Mouse (Mus musculus): ENCODE data around the gene Cfap126. TPM values are rescaled to one million over a fixed set of nuclear protein-coding genes. Genes with fewer than 3 reads are reported as not detected.

Gene Cfap126
- polyA plus RNA-seq, 1 experiment from 2014 or later: 1.6 TPM

DNA sequence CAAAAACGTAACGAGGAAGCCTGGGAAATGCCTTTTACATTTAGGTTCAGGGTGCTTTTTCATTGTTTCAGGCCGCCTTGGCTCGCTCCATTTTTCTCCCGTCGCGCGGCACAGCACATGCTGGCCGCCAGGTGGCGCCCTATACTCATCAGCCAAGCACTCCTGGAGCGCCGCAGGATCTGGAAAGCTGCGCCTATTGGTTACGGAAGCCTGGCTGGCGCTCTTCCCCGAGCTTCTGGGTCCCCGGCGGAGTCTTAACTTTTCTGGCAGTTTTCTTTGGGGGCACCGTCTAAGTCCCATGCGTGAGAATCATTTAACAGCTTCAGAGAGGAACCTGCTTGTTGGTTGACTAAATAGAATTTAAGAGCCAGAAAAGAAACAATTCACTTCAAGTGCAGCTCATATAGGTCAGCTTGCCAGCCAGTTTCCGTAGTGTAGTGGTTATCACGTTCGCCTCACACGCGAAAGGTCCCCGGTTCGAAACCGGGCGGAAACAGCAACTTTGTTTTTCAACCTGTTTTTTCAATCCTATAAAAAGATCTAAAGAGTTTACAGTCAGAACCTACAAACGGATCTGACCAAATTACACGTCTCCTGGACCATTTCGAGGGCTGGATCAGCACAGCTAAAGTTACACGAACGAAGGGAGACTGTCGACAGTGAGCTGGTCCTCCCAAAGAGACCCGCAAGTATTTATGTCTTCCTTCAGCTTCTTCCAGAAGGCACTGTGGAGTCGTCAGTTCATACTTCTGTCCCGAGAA lies 2.5 kb upstream of the Cfap126 start:
- Histone ChIP-seq H3K9me3 (no peaks in the 10 kb centered on the region), H3K36me3 (no peaks in the 10 kb centered on the region), H3K9ac (replicated peaks) (peak overlapping the region; percentile 62), H3K4me1 (replicated peaks) (peaks cover 9% of the 10 kb centered on the region), H3K4me3 (replicated peaks) (peak overlapping the region; percentile 54), H3K4me2 (peak overlapping the region; percentile 61), H3K27me3 (no peaks in the 10 kb centered on the region), H3K27ac (peak overlapping the region; percentile 84)
- ATAC-seq (ENCODE audit: insufficient number of reproducible peaks, insufficient read depth, low FRiP score, low TSS enrichment, low read depth): peak; percentile 92
- WGBS: under 1% methylated on average over 38 of the region's 38 CpGs

DNA sequence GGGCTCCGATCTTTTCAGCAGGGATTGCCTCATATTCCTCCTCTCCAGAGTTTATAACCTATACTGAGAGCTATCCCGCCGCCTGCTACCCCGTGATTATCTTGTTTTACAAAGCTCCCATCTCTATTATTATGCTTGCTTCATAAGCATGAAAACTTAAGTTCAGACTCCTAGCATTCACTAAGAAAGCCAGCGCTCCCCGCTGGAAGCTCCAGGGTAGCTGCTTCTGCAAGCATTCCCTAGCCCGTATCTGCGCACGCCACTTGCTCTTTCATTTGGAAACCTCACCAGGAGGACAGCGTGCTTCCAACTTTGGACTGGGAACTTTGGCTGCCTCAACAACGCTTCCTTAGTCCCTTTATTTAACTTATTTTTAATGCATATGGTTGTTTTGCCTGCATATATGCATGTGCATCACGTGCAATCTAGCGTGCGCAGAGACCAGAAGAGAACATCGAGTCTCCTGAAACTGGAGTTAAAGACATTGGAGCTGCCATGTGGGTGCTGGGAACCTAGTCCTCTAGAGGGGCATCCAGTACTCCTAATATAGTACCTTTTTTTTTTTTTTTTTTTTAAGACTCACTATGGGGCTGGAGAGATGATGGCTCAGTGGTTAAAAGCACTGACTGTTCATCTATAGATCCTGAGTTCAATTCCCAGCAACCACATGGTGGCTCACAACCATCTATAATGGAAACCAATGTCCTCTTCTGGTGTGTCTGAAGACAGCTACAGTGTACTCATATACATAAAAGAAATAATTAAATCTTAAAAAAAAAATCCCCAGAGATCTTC lies 1.7 kb upstream of the Cfap126 start:
- ATAC-seq (ENCODE audit: insufficient number of reproducible peaks, insufficient read depth, low FRiP score, low TSS enrichment, low read depth): no peak
- peak overlapping the region; percentile 61 for H3K4me2 ChIP-seq
- 4% methylated on average over 15 of the region's 15 CpGs for WGBS

DNA sequence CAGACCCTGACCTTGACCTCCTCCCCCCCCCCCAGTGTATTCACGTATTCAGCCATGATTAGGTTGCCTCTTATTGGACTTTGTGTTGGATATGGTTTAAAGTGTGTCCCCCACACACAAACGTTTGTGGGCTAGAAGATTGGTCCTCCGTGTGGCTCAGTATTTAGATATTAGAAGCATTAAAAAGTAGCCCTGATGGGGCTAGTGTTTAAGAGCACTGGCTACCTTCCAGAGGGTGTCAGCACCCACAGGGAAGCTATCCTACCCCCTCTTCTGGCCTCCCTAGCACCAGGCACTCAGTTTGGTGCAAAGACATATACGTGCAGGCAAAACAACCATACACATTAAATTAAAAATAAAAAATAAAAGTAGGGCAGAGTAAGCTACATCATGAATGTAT lies 732 bp upstream of the Cfap126 start:
- no peak for ATAC-seq (ENCODE audit: insufficient number of reproducible peaks, insufficient read depth, low FRiP score, low TSS enrichment, low read depth)
- WGBS: 78% methylated on average over 4 of the region's 4 CpGs
- no peak overlapping the region for H3K9ac ChIP-seq (replicated peaks)
- no peak overlapping the region for H3K4me3 ChIP-seq (replicated peaks)
- H3K27ac ChIP-seq: no peak overlapping the region
- no peaks in the 10 kb centered on the region for H3K27me3 ChIP-seq
- H3K36me3 ChIP-seq: no peaks in the 10 kb centered on the region
- no peak overlapping the region for H3K4me2 ChIP-seq
- peaks cover 9% of the 10 kb centered on the region for H3K4me1 ChIP-seq (replicated peaks)
- H3K9me3 ChIP-seq: no peaks in the 10 kb centered on the region

More for the DNA sequence above, 1.7 kb upstream of the Cfap126 start:
- Histone ChIP-seq H3K27ac (peak overlapping the region; percentile 84), H3K4me3 (replicated peaks) (peak overlapping the region; percentile 54), H3K9me3 (no peaks in the 10 kb centered on the region), H3K9ac (replicated peaks) (peak overlapping the region; percentile 57), H3K4me1 (replicated peaks) (peaks cover 9% of the 10 kb centered on the region), H3K36me3 (no peaks in the 10 kb centered on the region), H3K27me3 (no peaks in the 10 kb centered on the region)

DNA sequence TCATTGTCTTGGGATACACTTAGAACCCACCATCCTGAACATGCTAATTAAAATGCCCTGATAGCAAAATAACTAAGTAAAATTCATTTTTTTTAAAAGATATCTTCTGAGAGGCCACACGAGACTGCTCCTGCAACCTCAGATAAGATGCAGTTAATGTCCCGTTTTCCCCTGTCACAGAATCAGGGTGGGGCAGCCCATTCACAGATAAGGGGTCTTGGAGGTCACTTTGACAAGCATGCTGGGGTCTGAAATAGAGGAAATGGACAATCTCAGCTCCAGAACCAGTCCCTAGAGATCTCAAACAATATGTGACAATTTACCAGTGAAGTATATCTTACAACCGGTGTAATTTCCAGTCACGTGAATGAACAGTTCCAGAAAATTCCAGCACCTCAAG lies 2.6 kb downstream of the Cfap126 start:
- no peaks in the 10 kb centered on the region for H3K27me3 ChIP-seq

DNA sequence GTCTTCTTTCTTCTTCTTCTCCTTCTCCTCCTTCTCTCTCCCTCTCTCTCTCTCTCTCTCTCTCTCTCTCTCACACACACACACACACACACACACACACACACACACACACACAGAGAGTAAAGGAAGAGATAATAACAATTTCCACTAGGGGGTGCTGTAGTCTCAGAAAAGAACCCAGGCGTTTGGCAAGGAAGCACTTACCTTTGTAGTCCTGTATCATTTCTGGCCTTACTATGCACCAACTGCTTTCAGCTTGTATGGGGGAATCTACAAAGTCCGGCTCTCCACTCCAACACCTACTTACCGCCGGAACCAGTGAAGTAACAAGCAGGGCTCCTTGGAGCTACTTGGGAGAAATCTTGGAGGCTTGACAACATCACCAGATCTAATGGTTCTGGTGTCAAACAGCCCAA lies 4.6 kb downstream of the Cfap126 start:
- H3K9ac ChIP-seq (replicated peaks): no peak overlapping the region
- no peaks in the 10 kb centered on the region for H3K9me3 ChIP-seq
- H3K27ac ChIP-seq: no peak overlapping the region
- no peak for ATAC-seq (ENCODE audit: insufficient number of reproducible peaks, insufficient read depth, low FRiP score, low TSS enrichment, low read depth)
- peaks cover 8% of the 10 kb centered on the region for H3K4me1 ChIP-seq (replicated peaks)
- H3K4me2 ChIP-seq: no peak overlapping the region
- WGBS: 13% methylated on average over 4 of the region's 4 CpGs
- H3K4me3 ChIP-seq (replicated peaks): no peak overlapping the region
- no peaks in the 10 kb centered on the region for H3K36me3 ChIP-seq
- H3K27me3 ChIP-seq: no peaks in the 10 kb centered on the region

More for the DNA sequence above, 2.6 kb downstream of the Cfap126 start:
- Histone ChIP-seq H3K4me3 (replicated peaks) (no peak overlapping the region), H3K9me3 (no peaks in the 10 kb centered on the region), H3K4me2 (no peak overlapping the region), H3K27ac (no peak overlapping the region), H3K36me3 (no peaks in the 10 kb centered on the region), H3K9ac (replicated peaks) (no peak overlapping the region), H3K4me1 (replicated peaks) (peaks cover 3% of the 10 kb centered on the region; the same call in 1 of the 2 replicates)
- WGBS: 68% methylated on average over 4 of the region's 4 CpGs
- ATAC-seq (ENCODE audit: insufficient number of reproducible peaks, insufficient read depth, low FRiP score, low TSS enrichment, low read depth): no peak

DNA sequence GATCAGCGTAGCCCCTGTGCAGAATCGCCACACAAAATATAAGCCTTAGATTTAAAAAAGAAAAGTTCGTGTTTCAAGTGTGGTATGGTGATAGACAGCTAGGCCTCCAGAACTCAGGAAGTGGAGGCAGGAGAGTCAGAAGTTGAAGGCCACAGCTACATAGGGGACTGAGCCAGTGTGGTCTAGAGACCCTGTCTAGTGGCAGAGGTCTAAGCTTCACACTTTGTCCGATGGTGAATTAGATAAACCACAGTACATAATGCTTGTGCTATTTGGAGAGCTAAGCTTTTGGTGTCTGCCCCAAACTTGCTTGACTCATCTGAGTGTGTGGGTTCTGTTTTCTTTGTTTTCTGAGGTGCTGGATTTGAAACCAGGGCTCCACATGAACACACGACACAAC lies 5.3 kb downstream of the Cfap126 start:
- ATAC-seq (ENCODE audit: insufficient number of reproducible peaks, insufficient read depth, low FRiP score, low TSS enrichment, low read depth): no peak
- peaks cover 4% of the 10 kb centered on the region; the same call in 1 of the 2 replicates for H3K4me1 ChIP-seq (replicated peaks)
- no peaks in the 10 kb centered on the region for H3K36me3 ChIP-seq
- no peak overlapping the region for H3K9ac ChIP-seq (replicated peaks)
- no peak overlapping the region for H3K27ac ChIP-seq
- H3K27me3 ChIP-seq: no peaks in the 10 kb centered on the region
- 89% methylated on average over 5 of the region's 5 CpGs for WGBS
- no peaks in the 10 kb centered on the region for H3K9me3 ChIP-seq
- H3K4me3 ChIP-seq (replicated peaks): no peak overlapping the region
- H3K4me2 ChIP-seq: no peak overlapping the region

DNA sequence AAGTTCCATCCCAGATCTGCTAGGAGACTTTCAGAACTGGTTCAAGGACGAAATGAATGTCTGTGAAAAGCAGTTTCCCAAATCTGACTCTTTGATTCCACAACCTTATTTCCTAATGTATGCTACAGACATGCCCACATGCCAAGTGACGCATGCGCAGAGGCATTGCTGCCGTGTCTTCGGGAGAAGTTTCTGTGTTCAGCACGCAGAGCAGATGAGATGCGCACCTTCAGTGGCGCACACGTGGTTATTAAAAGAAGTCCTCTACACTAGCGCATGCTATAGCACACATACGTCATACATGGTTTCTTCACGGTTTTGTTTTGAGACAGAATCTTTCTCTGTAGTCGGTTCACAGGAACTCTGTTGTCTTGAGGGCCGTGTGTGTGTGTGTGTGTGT lies 5.7 kb downstream of the Cfap126 start:
- no peaks in the 10 kb centered on the region for H3K9me3 ChIP-seq
- H3K27me3 ChIP-seq: no peaks in the 10 kb centered on the region
- no peak overlapping the region for H3K4me2 ChIP-seq
- peaks cover 4% of the 10 kb centered on the region; the same call in 1 of the 2 replicates for H3K4me1 ChIP-seq (replicated peaks)
- no peak for ATAC-seq (ENCODE audit: insufficient number of reproducible peaks, insufficient read depth, low FRiP score, low TSS enrichment, low read depth)
- H3K9ac ChIP-seq (replicated peaks): no peak overlapping the region
- no peaks in the 10 kb centered on the region for H3K36me3 ChIP-seq
- H3K4me3 ChIP-seq (replicated peaks): no peak overlapping the region
- WGBS: 85% methylated on average over 14 of the region's 14 CpGs
- H3K27ac ChIP-seq: no peak overlapping the region

DNA sequence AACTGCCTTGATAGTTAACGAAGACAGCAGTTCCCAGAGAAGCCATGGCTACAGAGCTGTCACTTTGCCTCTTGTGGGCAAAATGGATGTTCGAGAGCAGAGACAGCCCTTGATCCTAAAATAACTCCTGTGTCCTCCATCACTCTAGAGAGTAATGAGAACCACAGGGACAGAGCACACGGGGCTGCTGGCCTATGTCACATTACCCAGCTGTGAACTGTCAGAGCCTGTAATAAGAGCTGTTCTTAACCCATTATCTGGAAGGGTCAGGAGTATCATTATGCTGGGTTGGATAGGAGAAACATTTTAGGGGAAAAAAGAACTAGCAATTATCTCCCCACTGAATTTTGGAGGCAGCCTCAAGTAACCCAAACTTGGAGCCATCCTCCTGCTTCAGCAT lies 7.2 kb downstream of the Cfap126 start:
- Histone ChIP-seq H3K27me3 (no peaks in the 10 kb centered on the region), H3K9ac (replicated peaks) (no peak overlapping the region), H3K27ac (no peak overlapping the region), H3K36me3 (no peaks in the 10 kb centered on the region), H3K4me2 (no peak overlapping the region), H3K9me3 (no peaks in the 10 kb centered on the region), H3K4me1 (replicated peaks) (peaks cover 4% of the 10 kb centered on the region; the same call in 1 of the 2 replicates), H3K4me3 (replicated peaks) (no peak overlapping the region)
- no peak for ATAC-seq (ENCODE audit: insufficient number of reproducible peaks, insufficient read depth, low FRiP score, low TSS enrichment, low read depth)
- WGBS: 13% methylated on average over 3 of the region's 3 CpGs

DNA sequence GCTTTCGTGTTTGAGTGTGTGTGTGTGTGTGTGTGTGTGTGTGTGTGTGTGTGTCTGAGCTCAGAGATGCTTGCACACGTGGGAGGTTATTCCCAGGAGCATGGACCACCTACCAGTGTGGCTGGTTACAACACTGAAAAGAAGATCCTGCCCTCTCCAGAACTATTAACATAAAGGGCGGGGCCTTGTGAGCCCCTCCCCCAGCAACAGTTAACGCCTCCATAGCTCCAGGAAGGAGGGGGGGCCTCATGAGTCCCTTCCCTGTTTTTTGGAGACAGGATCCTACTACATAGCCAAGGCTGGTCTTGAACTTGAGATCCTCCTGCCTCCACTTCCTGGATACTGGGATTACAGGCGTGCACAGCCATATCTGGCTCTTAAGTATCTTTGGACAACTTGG lies 8.1 kb downstream of the Cfap126 start:
- WGBS: 53% methylated on average over 5 of the region's 5 CpGs
- Histone ChIP-seq H3K36me3 (no peaks in the 10 kb centered on the region), H3K9ac (replicated peaks) (no peak overlapping the region), H3K4me3 (replicated peaks) (no peak overlapping the region), H3K4me1 (replicated peaks) (peaks cover 4% of the 10 kb centered on the region; the same call in 1 of the 2 replicates), H3K27me3 (no peaks in the 10 kb centered on the region), H3K4me2 (no peak overlapping the region), H3K9me3 (no peaks in the 10 kb centered on the region), H3K27ac (no peak overlapping the region)
- peak; percentile 38; the same call in 1 of the 2 replicates for ATAC-seq (ENCODE audit: insufficient number of reproducible peaks, insufficient read depth, low FRiP score, low TSS enrichment, low read depth)

DNA sequence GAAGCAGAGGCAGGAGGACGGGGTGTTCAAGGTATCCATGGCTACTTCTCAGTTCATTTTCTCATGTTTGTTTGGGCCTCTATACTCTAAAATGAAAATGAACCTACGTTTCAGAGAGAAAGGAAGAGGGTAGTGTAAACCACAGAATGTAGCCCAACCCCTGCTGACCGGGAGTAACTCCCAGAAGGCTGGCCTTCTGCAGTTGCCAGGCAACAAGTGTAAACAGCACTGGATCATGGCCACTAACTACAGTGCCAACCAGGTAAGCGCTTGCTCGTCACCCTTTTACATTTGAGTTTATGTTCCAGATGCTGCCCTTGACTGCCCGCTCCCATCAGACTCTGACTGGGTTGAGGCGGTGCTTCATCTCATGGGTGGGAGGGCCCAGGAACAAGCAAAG lies 9.2 kb downstream of the Cfap126 start:
- peaks cover 6% of the 10 kb centered on the region; the same call in 1 of the 2 replicates for H3K36me3 ChIP-seq
- H3K4me1 ChIP-seq (replicated peaks): peaks cover 4% of the 10 kb centered on the region; the same call in 1 of the 2 replicates
- H3K4me2 ChIP-seq: no peak overlapping the region
- WGBS: 35% methylated on average over 7 of the region's 7 CpGs
- H3K9ac ChIP-seq (replicated peaks): no peak overlapping the region
- no peak for ATAC-seq (ENCODE audit: insufficient number of reproducible peaks, insufficient read depth, low FRiP score, low TSS enrichment, low read depth)
- H3K4me3 ChIP-seq (replicated peaks): no peak overlapping the region
- H3K27ac ChIP-seq: no peak overlapping the region
- no peaks in the 10 kb centered on the region for H3K27me3 ChIP-seq
- H3K9me3 ChIP-seq: no peaks in the 10 kb centered on the region

DNA sequence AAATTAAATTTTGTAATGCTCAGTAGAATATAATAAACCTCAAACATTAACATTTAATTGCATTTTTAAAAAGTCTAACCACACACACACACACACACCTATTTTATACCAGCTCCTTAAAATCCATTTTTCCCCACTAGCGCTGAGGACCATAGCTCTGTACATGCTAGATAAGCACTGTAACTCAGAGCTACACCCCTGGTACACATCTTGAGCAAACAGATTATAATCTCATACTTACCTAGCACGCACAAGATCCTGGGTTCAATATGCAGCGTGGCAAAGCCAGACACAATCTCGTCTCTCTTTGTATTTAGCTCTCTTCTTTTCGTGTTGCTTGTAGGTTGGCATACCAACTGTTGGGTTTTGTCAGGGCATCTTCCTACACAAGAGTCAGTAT lies 10.7 kb downstream of the Cfap126 start:
- Histone ChIP-seq H3K27me3 (no peaks in the 10 kb centered on the region), H3K4me1 (replicated peaks) (peaks cover 4% of the 10 kb centered on the region; the same call in 1 of the 2 replicates), H3K4me2 (no peak overlapping the region), H3K9me3 (no peaks in the 10 kb centered on the region), H3K36me3 (peaks cover 21% of the 10 kb centered on the region), H3K9ac (replicated peaks) (no peak overlapping the region), H3K27ac (no peak overlapping the region), H3K4me3 (replicated peaks) (no peak overlapping the region)
- 87% methylated on average over 5 of the region's 5 CpGs for WGBS
- no peak for ATAC-seq (ENCODE audit: insufficient number of reproducible peaks, insufficient read depth, low FRiP score, low TSS enrichment, low read depth)
